Mouse (Mus musculus): ENCODE results near the gene Pole3.

Pole3 gene

GRCm38 (mm10) chr4:62524651-62525488, at the start of gene Pole3, which contains the start of gene 4933430I17Rik:
Gene Pole3, minus strand, starts transcription at chr4:62525068.
Gene 4933430I17Rik, plus strand, starts transcription at chr4:62525369.
- DNase-seq (ENCODE audit: low spot score), result peak; percentile 98

GRCm38 (mm10) chr4:62570029-62570428, 45.2 kb upstream of the Pole3 start:
- no peak for DNase-seq (ENCODE audit: low spot score)

- no peak for DNase-seq (ENCODE audit: low spot score)
Observed at GRCm38 (mm10) chr4:62569603-62570002, 44.7 kb upstream of the Pole3 start.

- no peak for DNase-seq (ENCODE audit: low spot score)
Observed at GRCm38 (mm10) chr4:62568359-62568758, 43.5 kb upstream of the Pole3 start.

- DNase-seq (ENCODE audit: low spot score), result no peak
Observed at GRCm38 (mm10) chr4:62567696-62568095, 42.8 kb upstream of the Pole3 start.

GRCm38 (mm10) chr4:62566530-62566929, 41.7 kb upstream of the Pole3 start:
- DNase-seq (ENCODE audit: low spot score), result no peak

GRCm38 (mm10) chr4:62562006-62562405, 37.1 kb upstream of the Pole3 start:
- DNase-seq (ENCODE audit: low spot score), result no peak

- DNase-seq (ENCODE audit: low spot score), result no peak
Observed at GRCm38 (mm10) chr4:62561630-62562001, 36.7 kb upstream of the Pole3 start.

GRCm38 (mm10) chr4:62560963-62561629, 36.2 kb upstream of the Pole3 start:
- DNase-seq (ENCODE audit: low spot score), result peak; percentile 81

GRCm38 (mm10) chr4:62559797-62560329, 35.0 kb upstream of the Pole3 start, which contains the start of gene Rgs3:
Gene Rgs3, plus strand, starts transcription at chr4:62559847.
- no peak for DNase-seq (ENCODE audit: low spot score)

GRCm38 (mm10) chr4:62557436-62557835, 32.6 kb upstream of the Pole3 start:
- peak; percentile 24 for DNase-seq (ENCODE audit: low spot score)

- no peak for DNase-seq (ENCODE audit: low spot score)
Observed at GRCm38 (mm10) chr4:62551966-62552365, 27.1 kb upstream of the Pole3 start.

- no peak for DNase-seq (ENCODE audit: low spot score)
Observed at GRCm38 (mm10) chr4:62544801-62545200, 19.9 kb upstream of the Pole3 start.

GRCm38 (mm10) chr4:62543782-62544181, 18.9 kb upstream of the Pole3 start:
- DNase-seq (ENCODE audit: low spot score), result peak; percentile 18

- no peak for DNase-seq (ENCODE audit: low spot score)
Observed at GRCm38 (mm10) chr4:62541802-62542201, 16.9 kb upstream of the Pole3 start.

GRCm38 (mm10) chr4:62533729-62534128, 8.9 kb upstream of the Pole3 start:
- DNase-seq (ENCODE audit: low spot score), result peak; percentile 75

GRCm38 (mm10) chr4:62527655-62528054, 2.8 kb upstream of the Pole3 start:
- DNase-seq (ENCODE audit: low spot score), result no peak

- DNase-seq (ENCODE audit: low spot score), result no peak
Observed at GRCm38 (mm10) chr4:62526256-62526655, 1.4 kb upstream of the Pole3 start.

- DNase-seq (ENCODE audit: low spot score), result no peak
Observed at GRCm38 (mm10) chr4:62525489-62525811, 582 bp upstream of the Pole3 start.

- DNase-seq (ENCODE audit: low spot score), result no peak
Observed at GRCm38 (mm10) chr4:62520892-62521400, 3.9 kb downstream of the Pole3 start.

GRCm38 (mm10) chr4:62519849-62520233, 5.0 kb downstream of the Pole3 start, which contains the start of gene Alad:
Gene Alad, minus strand, starts transcription at chr4:62519918.
- peak; percentile 98 for DNase-seq (ENCODE audit: low spot score)

GRCm38 (mm10) chr4:62519122-62519848, 5.6 kb downstream of the Pole3 start:
- no peak for DNase-seq (ENCODE audit: low spot score)
